Mouse (Mus musculus) ES-Bruce4 (cell line): ENCODE data around the gene Lypd4. TPM values are rescaled to one million over a fixed set of nuclear protein-coding genes. Genes with fewer than 3 reads are reported as not detected.

Source experiments
- H3K27ac ChIP-seq: 2 replicates; pipeline ENCODE4 v1.5.1; 2012; ENCODE audit warnings: low read length, inconsistent platforms; ENCODE audit not compliant: insufficient read depth
- H3K27me3 ChIP-seq: 2 replicates; pipeline ENCODE4 v1.6.1; 2012; ENCODE audit warnings: mild to moderate bottlenecking, low read length, inconsistent platforms; ENCODE audit not compliant: control insufficient read depth, poor library complexity, insufficient read depth, severe bottlenecking
- H3K36me3 ChIP-seq: 2 replicates; pipeline ENCODE4 v1.6.1; 2012; ENCODE audit warnings: inconsistent platforms, mild to moderate bottlenecking, low read length, moderate library complexity; ENCODE audit not compliant: control insufficient read depth, poor library complexity, insufficient read depth, severe bottlenecking
- H3K4me1 ChIP-seq: one replicate; pipeline ENCODE4 v1.8.1; 2011; ENCODE audit warnings: low read length; ENCODE audit not compliant: control insufficient read depth, insufficient read depth
- H3K4me3 ChIP-seq: 2 replicates; pipeline ENCODE4 v1.5.1; 2011; ENCODE audit warnings: low read depth, mild to moderate bottlenecking, low read length
- H3K9ac ChIP-seq: 2 replicates; pipeline ENCODE4 v1.6.1; 2012; ENCODE audit warnings: low read depth, mild to moderate bottlenecking, inconsistent platforms; ENCODE audit not compliant: poor library complexity, severe bottlenecking
- H3K9me3 ChIP-seq: replicated peaks from 2 replicates; pipeline ENCODE4 v1.6.1; 2012; ENCODE audit warnings: mild to moderate bottlenecking, low read length, inconsistent platforms; ENCODE audit not compliant: control insufficient read depth, poor library complexity, insufficient read depth, severe bottlenecking
- CTCF ChIP-seq: IDR thresholded peaks from one replicate; pipeline ENCODE4 v1.8.1; 2011; ENCODE audit warnings: low read depth, low read length
- EP300 ChIP-seq: IDR thresholded peaks from 2 replicates; pipeline ENCODE4 v1.6.1; 2011; ENCODE audit warnings: low read depth, low read length; ENCODE audit not compliant: insufficient read depth
- POLR2A ChIP-seq: IDR thresholded peaks from one replicate; pipeline ENCODE4 v1.8.1; 2011; ENCODE audit warnings: low read length; ENCODE audit not compliant: insufficient read depth
- polyA plus RNA-seq: library from polyadenylated mRNA; stranded (reverse); fragments of >200 nt; gene quantifications from 2 replicates; pipeline ENCODE4 v1.2.4, GENCODE M21; 2011; ENCODE audit warnings: low read depth; ENCODE audit not compliant: missing spikeins, insufficient read depth, insufficient read length

Lypd4 gene
- polyA plus RNA-seq, 1 experiment = not detected

GRCm38 (mm10) chr7:24890281-24891216, 20.8 kb upstream of the Lypd4 start:
- Histone ChIP-seq H3K27me3 (no peaks in the 10 kb centered on the region), H3K4me3 (no peak overlapping the region), H3K9ac (no peak overlapping the region), H3K9me3 (no peaks in the 10 kb centered on the region), H3K36me3 (peaks cover 46% of the 10 kb centered on the region), H3K27ac (peak overlapping the region; percentile 42), H3K4me1 (no peaks in the 10 kb centered on the region)
- TF ChIP-seq EP300 (no peak), CTCF (peak; percentile 97), POLR2A (peak; percentile 11)

DNA sequence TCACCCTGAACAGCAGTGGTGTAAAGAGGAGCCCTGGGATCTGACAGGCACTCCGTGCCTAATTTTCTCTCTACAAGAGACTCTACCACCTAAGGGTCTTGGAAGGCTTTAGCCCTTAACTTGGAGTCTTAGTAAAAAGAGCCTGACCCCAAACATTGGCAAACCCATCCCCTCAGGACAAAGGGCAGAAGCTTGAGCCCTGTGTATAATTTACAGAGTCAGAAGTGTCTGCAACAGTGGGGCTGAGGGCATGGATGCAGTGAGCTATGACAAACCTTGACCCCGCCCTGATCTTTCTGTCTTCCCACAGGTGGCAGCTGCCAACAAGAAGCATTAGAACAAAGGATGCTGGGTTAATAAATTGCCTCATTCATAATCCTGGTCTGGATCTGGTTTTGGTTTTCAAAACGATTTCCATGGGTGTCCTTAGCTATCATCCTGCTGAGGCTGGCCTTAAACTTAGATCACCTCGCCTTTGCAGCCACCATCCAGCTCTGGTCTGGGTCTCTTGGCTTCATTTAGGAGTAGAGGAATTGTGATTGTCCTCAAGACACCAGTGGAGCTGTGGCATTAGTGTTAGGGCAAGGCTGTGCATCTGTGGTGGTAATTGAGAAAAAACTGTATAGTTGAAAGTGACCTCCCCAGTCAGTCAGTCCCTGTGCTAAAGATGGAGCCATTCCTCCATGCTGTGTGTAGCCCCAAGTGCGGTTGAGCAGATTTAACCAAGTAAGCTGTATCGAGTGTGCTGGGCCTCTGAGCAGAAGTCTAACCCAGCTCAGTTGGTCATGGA, 19.9 kb upstream of the Lypd4 start:
- peak overlapping the region; percentile 42 for H3K27ac ChIP-seq
- no peak overlapping the region for H3K9ac ChIP-seq

GRCm38 (mm10) chr7:24887096-24887495, 17.4 kb upstream of the Lypd4 start:
- H3K9me3 ChIP-seq = no peaks in the 10 kb centered on the region
- H3K27me3 ChIP-seq = no peaks in the 10 kb centered on the region
- peak overlapping the region; percentile 90 for H3K4me3 ChIP-seq
- TF ChIP-seq EP300 = no peak
- H3K9ac ChIP-seq = peak overlapping the region; percentile 97
- peak overlapping the region; percentile 70 for H3K27ac ChIP-seq
- H3K4me1 ChIP-seq = no peaks in the 10 kb centered on the region
- H3K36me3 ChIP-seq = peaks cover 52% of the 10 kb centered on the region

More for the DNA sequence above, 19.9 kb upstream of the Lypd4 start:
- Histone ChIP-seq H3K27me3 (no peaks in the 10 kb centered on the region), H3K36me3 (peaks cover 52% of the 10 kb centered on the region), H3K4me1 (no peaks in the 10 kb centered on the region), H3K9me3 (no peaks in the 10 kb centered on the region), H3K4me3 (no peak overlapping the region)
- TF ChIP-seq POLR2A (no peak), EP300 (no peak), CTCF (no peak)

DNA sequence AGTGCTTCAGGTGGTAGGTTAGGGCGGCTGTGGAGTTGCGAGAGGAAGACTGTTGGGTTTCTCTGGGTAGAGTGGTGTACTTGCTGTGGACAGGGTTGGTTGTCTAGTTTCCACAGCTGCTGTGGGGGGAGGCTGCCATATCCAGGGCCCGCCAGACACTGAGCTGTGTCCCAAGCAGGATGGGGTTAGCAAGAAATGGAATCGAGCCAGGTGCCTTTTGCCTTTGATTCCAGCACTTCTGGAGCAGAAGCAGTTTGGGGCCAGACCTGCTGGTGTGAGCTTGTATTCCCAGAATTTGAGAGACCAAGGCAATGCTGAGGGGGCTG, 16.5 kb upstream of the Lypd4 start:
- H3K9me3 ChIP-seq = no peaks in the 10 kb centered on the region
- peaks cover 52% of the 10 kb centered on the region for H3K36me3 ChIP-seq
- no peaks in the 10 kb centered on the region for H3K27me3 ChIP-seq
- TF ChIP-seq POLR2A (no peak), CTCF (no peak), EP300 (no peak)
- H3K4me3 ChIP-seq = peak overlapping the region; percentile 90
- H3K27ac ChIP-seq = peak overlapping the region; percentile 70
- no peaks in the 10 kb centered on the region for H3K4me1 ChIP-seq
- H3K9ac ChIP-seq = peak overlapping the region; percentile 97

DNA sequence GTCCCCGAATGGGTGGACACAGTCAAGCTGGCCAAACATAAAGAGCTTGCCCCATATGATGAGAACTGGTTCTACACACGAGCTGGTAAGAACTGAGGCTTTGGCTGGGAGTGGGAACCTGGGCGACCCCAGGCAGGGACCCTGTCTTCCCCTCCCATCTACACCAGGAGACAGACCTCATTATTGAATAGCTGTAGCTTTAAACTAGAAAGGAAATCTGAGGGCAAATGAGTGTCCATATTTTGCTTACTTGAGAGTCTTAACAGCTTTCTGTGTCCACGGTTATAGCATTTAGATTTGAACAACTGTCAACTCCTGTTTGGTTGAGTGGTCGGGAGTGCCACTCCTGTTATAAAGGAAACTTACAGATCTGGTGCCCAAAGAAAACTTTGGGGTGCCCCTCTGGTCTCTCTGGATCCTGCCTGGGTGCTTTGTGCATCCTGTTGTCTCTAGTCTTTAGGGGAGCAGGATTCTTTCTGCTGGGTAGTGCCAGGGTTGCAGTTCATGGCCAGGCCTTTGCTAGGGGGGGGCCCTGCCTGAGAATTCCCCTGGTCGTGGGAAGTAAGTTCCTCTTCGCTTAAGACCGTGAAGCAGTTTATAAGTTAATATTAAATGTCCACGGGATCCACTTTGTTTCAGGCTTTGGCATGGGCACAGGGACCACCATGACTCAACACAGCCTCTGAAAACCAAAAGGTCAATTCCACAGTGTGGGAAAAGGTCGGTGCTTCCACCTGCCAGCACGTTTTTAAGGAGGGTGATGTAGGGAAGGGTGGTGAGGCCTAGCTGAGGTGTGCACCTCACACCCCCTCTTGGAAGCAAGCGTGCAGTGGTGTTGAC, 15.9 kb upstream of the Lypd4 start:
- TF ChIP-seq EP300 (no peak), POLR2A (no peak), CTCF (no peak)
- Histone ChIP-seq H3K27me3 (no peaks in the 10 kb centered on the region), H3K36me3 (peaks cover 49% of the 10 kb centered on the region), H3K27ac (peak overlapping the region; percentile 70), H3K9ac (peak overlapping the region; percentile 97), H3K4me3 (peak overlapping the region; percentile 90), H3K4me1 (no peaks in the 10 kb centered on the region), H3K9me3 (no peaks in the 10 kb centered on the region)
